Mouse (Mus musculus) kidney, adult 9 months (tissue): ENCODE measurements at regions not wholly inside any gene's neighbourhood (a gene's known extent, or its start where the extent isn't known, plus 50 kb on each side); places are given as distances from the start of the nearest gene placed in this dataset.

Experiments used
- DNase-seq: peaks from one replicate; pipeline ENCODE4 v3.0.0; 2022

GRCm38 (mm10) chr1:65439129-65439528 is 157.3 kb downstream of the Pth2r start:
- DNase-seq = no peak

GRCm38 (mm10) chr1:65440156-65440555 is 158.3 kb downstream of the Pth2r start:
- peak; percentile 57 for DNase-seq
